Mouse (Mus musculus) layer of hippocampus, postnatal 25 days (tissue): Measurements from ENCODE around the gene Tstd2. TPM values are rescaled to one million over a fixed set of nuclear protein-coding genes. Genes with fewer than 3 reads are reported as not detected.

Source experiments
- DNase-seq, 2 experiments: peaks; one replicate each; pipeline ENCODE4 v3.0.0; 2022; ENCODE audit warnings: mixed read lengths in 2 of 2, low spot score in 1 of 2; ENCODE audit errors: extremely low spot score in 1 of 2
- total RNA-seq, 2 experiments: library from RNA; stranded (reverse); gene quantifications; 2 replicates each; pipeline ENCODE4 v1.2.3; 2021

The Tstd2 gene
- total RNA-seq, 2 experiments from 2014 or later: 19.0 to 22.0 TPM

DNA sequence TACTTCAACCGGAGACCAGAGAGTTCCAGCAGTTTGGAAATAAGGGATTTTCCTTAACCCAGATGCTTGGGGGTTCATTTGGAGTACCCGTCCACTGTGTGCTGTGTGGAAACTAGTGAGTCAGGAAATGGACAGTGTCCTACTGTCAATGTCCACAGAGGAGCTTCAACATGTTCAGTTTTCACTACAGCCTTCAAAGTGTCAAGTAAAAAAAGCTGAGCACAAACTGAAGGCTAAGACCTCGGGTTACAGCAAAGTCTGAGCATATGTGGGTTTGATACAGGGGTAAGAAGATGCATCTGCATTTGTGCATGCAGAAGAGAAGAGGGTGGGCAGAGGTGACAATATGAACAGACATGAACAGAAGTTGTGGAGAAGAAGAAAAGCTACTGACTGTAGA lies 17.7 kb downstream of the Tstd2 start:
- no peak for DNase-seq

DNA sequence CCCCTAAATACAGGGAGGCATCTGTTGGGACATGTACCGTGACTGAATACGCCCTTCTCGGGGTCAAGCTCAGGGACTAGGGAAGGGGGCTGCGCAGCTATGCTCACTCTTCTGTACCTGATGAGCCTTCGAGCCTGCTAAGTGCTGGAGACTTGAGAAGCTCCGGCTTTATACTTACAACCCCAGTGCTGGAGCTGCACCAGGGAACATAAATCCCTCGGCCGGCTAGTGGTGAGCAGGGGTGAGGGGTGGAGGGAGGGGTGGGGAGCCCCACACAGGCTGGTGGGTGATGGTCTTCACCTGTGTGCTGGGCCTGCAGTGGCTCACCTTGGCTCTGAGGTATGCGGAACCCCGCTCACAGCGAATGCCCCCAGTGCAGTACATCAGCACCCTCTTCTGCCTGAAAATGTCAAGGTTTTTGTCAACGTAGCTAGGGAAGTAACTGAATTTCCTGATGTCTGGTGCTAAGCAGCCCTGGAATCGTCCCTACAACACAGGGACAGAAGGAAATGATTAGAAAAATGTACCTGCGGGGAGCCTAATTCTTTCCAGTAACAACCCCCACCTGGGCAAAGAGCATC lies 18.9 kb downstream of the Tstd2 start:
- DNase-seq: no peak

DNA sequence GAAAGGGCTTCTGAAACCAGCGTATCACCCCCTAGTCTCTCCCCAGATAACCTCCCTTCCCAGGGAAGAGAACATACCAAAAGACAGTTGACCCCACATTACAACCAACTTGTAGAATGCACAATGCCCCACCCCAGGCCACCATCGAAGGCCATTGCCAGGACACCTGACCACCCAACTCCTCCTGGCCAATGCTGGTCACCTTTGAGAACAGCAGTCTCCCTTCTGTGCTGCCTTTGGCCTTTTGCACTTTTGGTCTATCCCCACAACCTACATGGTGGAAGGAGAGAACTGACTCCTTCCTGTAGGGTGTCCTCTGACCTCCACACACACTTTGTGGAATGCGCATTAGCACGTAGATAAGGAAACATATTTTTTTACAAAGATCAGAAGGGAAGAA lies 21.0 kb downstream of the Tstd2 start:
- no peak for DNase-seq

- no peak for DNase-seq
Measured at GRCm38 (mm10) chr4:46116544-46117175, 21.8 kb downstream of the Tstd2 start.

DNA sequence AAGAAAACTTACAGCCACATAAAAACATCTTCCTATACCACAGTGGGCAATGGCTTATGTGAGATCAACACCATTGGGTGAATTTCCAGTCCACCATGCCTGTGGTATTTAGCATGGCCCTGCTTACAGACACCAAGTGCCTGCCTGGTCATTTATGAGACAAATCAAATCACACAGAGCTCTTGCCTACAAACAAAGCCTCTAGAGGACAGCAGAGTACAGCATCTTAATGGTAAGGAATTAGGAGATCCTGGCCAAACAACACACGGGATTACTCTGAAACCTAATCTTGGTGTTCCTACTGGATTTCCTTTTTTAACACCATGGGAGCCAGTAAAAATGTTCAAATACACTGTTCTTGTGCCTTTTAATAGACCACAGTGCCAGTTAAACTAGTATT lies 23.2 kb downstream of the Tstd2 start:
- DNase-seq: no peak

GRCm38 (mm10) chr4:46111361-46111760 lies 27.1 kb downstream of the Tstd2 start:
- no peak for DNase-seq

- no peak for DNase-seq
Measured at GRCm38 (mm10) chr4:46110084-46110483, 28.4 kb downstream of the Tstd2 start.

GRCm38 (mm10) chr4:46102078-46102769 lies 36.3 kb downstream of the Tstd2 start:
- no peak for DNase-seq

DNA sequence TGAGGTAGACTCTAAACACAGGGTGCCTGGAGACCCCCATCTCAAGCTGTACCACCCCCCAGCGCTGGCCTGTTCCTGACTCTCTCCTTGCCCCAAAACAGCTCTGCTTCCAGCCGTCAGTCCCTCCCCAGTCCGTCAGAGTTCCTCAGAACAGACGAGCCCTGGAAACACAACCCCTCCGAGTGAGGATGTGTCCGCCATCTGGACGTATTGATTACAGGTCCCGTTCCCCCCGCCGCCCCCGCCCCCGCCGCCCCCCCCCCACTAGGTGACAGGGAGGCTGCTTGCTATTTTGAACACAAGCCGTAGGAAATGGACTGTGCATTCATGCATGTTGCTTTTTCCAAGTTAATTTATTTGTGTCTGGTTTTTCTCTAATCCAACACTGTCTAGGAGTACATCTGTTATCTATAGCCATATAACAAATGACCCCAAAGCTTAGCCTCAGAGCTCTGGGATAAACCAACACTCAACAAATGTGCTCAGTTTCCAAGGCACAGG lies 37.2 kb downstream of the Tstd2 start:
- no peak for DNase-seq

DNA sequence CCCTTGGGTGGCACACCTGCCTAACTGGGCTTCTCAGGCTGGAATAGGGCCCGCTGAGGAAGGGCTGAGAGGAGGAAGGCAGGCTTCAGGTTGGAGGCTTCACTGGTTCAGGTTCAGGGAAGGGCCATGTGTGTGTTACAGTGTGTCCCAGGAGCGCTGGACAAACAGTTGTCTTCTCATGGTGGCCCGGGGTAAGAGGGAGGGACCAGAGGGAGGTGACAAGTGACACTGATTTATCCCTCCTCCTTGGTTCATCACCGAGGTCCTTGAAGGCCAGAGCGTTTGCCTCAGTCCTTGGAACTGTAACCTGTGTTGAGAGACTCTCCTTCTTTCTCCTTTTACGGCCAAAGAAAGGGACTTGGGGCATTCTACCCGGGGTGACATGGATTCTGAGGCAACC lies 38.0 kb downstream of the Tstd2 start:
- DNase-seq: no peak

GRCm38 (mm10) chr4:46099132-46099531 lies 39.4 kb downstream of the Tstd2 start:
- DNase-seq: no peak

DNA sequence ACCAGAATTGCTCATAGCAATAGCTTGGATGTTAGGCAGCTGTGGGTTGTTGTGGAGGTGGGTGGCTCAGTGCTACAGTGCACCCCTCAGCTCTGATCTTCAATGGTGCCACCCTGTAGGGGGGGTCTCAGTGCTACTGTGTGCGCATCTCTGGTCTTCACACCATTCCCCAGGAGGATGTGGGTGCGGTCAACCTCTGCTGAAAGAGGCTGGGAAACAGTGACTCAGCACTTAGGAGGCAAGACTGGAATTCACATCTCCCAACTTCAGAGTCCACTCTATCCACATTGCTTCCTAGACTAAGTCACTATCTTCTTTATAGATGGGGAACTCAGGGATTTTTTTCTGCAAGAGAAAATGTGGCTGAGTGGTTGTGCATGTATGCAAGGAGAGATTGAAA lies 40.9 kb downstream of the Tstd2 start:
- no peak for DNase-seq

DNA sequence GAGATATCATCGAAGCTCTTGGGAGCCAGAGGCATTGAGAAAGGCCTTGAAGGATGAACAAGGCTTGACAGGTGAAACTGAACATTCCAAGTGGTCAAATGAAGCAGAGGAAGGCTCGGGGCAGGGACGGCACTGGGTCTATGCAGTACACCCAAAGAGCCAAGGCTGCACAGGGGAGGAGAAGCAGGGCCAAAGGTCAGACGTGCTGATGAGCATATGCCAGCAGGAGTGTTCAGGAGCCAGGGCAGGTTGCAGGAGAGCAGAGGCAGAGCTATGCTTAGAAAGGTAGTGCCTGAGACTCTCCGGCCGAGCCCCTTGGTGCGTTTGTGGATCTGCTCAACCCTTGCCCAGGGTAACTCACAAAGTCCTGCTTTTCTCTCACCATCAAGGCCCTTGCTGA lies 41.9 kb downstream of the Tstd2 start:
- DNase-seq: no peak

- no peak for DNase-seq
Measured at GRCm38 (mm10) chr4:46095826-46096159, 42.7 kb downstream of the Tstd2 start.

GRCm38 (mm10) chr4:46094916-46095825 lies 43.3 kb downstream of the Tstd2 start:
- no peak for DNase-seq

DNA sequence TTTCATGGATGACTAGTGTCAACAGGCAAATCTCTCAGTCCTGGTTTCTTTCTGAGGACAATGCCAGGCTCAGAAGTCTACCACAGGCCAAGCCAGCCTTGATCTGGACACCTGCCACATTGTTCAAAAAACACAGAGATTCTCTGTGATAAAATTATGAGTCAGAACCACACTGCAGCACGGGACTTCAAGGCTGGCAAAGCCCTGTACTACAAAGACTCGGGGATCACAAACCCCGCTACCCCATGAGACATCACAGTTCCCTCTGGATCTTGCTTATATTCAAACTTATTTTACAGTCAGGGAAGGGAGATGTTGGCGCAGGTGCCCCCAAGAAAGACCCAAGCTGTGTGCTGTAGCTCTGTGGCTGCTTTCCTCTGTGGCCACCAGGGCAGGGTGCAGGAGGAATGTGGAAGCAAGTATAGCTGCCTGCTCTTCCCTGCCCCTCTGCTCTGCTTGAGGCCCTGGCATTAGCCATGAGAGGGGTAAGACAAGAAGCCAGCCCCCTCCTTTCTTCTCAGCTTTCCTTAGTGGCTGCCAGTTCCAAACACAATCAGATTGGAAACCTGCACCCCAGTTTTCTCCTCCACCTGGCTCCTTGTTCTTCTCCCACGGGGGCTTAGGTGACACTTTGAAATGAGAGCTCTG lies 45.9 kb downstream of the Tstd2 start:
- no peak for DNase-seq

- DNase-seq: no peak
Measured at GRCm38 (mm10) chr4:46089524-46090125, 48.9 kb downstream of the Tstd2 start.

- DNase-seq: peak in 1 of 2 experiments; percentile 48
Measured at GRCm38 (mm10) chr4:46087852-46088251, 50.6 kb downstream of the Tstd2 start.

- DNase-seq: no peak
Measured at GRCm38 (mm10) chr4:46087427-46087771, 51.1 kb downstream of the Tstd2 start.
